Mouse (Mus musculus): ENCODE measurements around the gene Gm49601.

- no peak for TF ChIP-seq CTCF (IDR thresholded peaks at IDR 0.05; ENCODE audit: low read depth, low read length)
- no peak for TF ChIP-seq POLR2A (IDR thresholded peaks at IDR 0.05; ENCODE audit: borderline replicate concordance, low read depth, low read length)
These were observed 1.1 kb downstream of the Gm49601 start for GRCm38 (mm10) chr16:18625097-18625496.
